In genomic region chr6:124810566-124811402, GRCm38 (mm10) we compare ENCODE assay signal across 7 mouse cellular contexts. TPM values are rescaled to one million over a fixed set of nuclear protein-coding genes. Genes with fewer than 3 reads are reported as not detected.
DNase-seq lines count a peak whose midpoint lies in the region; ATAC-seq and TF ChIP-seq lines count a peak whose summit lies in the region.
"Not testable (repeated sequence)": the region's sequence is repeated elsewhere in the genome, so short reads cannot be mapped to it uniquely, and the experiment has no call there.

No protein-coding gene starts in this region.

- peak; percentile 31 for DNase-seq in cerebellum, adult 8-10 months
- not testable (repeated sequence) for DNase-seq in kidney, postnatal 0 days (ENCODE audit: low spot score); stomach, postnatal 0 days (ENCODE audit: low spot score)

- H3K4me2 ChIP-seq in forebrain, embryonic 13.5 days: peak overlapping the region; percentile 95; the same call in 1 of the 2 replicates
- peak overlapping the region; percentile 98; the same call in 1 of the 2 replicates for H3K4me2 ChIP-seq in heart, embryonic 14.5 days (ENCODE audit: low read length)
- not testable (repeated sequence) for H3K4me2 ChIP-seq in kidney, postnatal 0 days (ENCODE audit: low read length); stomach, postnatal 0 days (replicated peaks; ENCODE audit: low read depth)
- H3K4me2 ChIP-seq in liver, embryonic 12.5 days: peak overlapping the region; percentile 93

- not testable (repeated sequence) for TF ChIP-seq CTCF in kidney, postnatal 0 days (IDR thresholded peaks at IDR 0.05; ENCODE audit: low read depth); stomach, postnatal 0 days (IDR thresholded peaks at IDR 0.05; ENCODE audit: low read depth)

- peaks cover 62% of the 10 kb centered on the region for H3K4me1 ChIP-seq in forebrain, embryonic 13.5 days
- peaks cover 27 to 57% of the 10 kb centered on the region in 2 experiments for H3K4me1 ChIP-seq in heart, embryonic 14.5 days (ENCODE audit: control insufficient read depth in 2 of 2, insufficient read depth in 2 of 2, low read length in 2 of 2)
- peaks cover 32% of the 10 kb centered on the region; the same call in 1 of the 2 replicates for H3K4me1 ChIP-seq in kidney, postnatal 0 days (replicated peaks; ENCODE audit: insufficient read depth, low read length)
- H3K4me1 ChIP-seq in liver, embryonic 12.5 days: peaks cover 85% of the 10 kb centered on the region
- H3K4me1 ChIP-seq in megakaryocyte, embryonic 14.5 days: peaks cover 86% of the 10 kb centered on the region
- not testable (repeated sequence) for H3K4me1 ChIP-seq in stomach, postnatal 0 days (replicated peaks; ENCODE audit: control insufficient read depth, insufficient read depth)

- H3K9me3 ChIP-seq in forebrain, embryonic 13.5 days (replicated peaks); heart, embryonic 14.5 days (ENCODE audit: control insufficient read depth, low read length); kidney, postnatal 0 days (replicated peaks; ENCODE audit: low read length); liver, embryonic 12.5 days (replicated peaks); megakaryocyte, embryonic 14.5 days; stomach, postnatal 0 days (ENCODE audit: control insufficient read depth, low read length): not testable (repeated sequence)

- not testable (repeated sequence) for H3K9ac ChIP-seq in forebrain, embryonic 13.5 days; heart, embryonic 14.5 days (ENCODE audit: low read length); stomach, postnatal 0 days (ENCODE audit: low read length)
- peak overlapping the region; percentile 72; the same call in 1 of the 2 replicates for H3K9ac ChIP-seq in kidney, postnatal 0 days (ENCODE audit: low read depth, low read length)
- peak overlapping the region; percentile 84; the same call in 1 of the 2 replicates for H3K9ac ChIP-seq in liver, embryonic 12.5 days

- H3K36me3 ChIP-seq in forebrain, embryonic 13.5 days (ENCODE audit: poor library complexity, severe bottlenecking): peaks cover 35% of the 10 kb centered on the region
- H3K36me3 ChIP-seq in heart, embryonic 14.5 days (ENCODE audit: control insufficient read depth, insufficient read depth, low read length): peaks cover 38% of the 10 kb centered on the region
- not testable (repeated sequence) for H3K36me3 ChIP-seq in kidney, postnatal 0 days (ENCODE audit: insufficient read depth, low read length)
- H3K36me3 ChIP-seq in liver, embryonic 12.5 days: peaks cover 41% of the 10 kb centered on the region
- H3K36me3 ChIP-seq in megakaryocyte, embryonic 14.5 days (replicated peaks; ENCODE audit: low read length): peaks cover 49% of the 10 kb centered on the region
- H3K36me3 ChIP-seq in stomach, postnatal 0 days (ENCODE audit: control insufficient read depth, insufficient read depth, low read length): peaks cover 16% of the 10 kb centered on the region

- H3K27ac ChIP-seq in forebrain, embryonic 13.5 days; kidney, postnatal 0 days: not testable (repeated sequence)
- peak overlapping the region in 1 of 2 experiments; percentile 96; a peak in 2 of 4 replicates for H3K27ac ChIP-seq in heart, embryonic 14.5 days (replicated peaks in 1 of 2; ENCODE audit: control insufficient read depth in 1 of 2, insufficient read depth in 1 of 2, low read depth in 2 of 2, low read length in 2 of 2)
- peak overlapping the region; percentile 95 for H3K27ac ChIP-seq in liver, embryonic 12.5 days
- H3K27ac ChIP-seq in stomach, postnatal 0 days (replicated peaks): peak overlapping the region; percentile 95; the same call in 1 of the 2 replicates

- H3K4me3 ChIP-seq in forebrain, embryonic 13.5 days; heart, embryonic 14.5 days (ENCODE audit: control insufficient read depth in 1 of 2, insufficient read depth in 1 of 2, low read depth in 1 of 2, low read length in 2 of 2); kidney, postnatal 0 days (replicated peaks; ENCODE audit: low read depth, low read length); stomach, postnatal 0 days (ENCODE audit: low read depth, low read length): not testable (repeated sequence)
- H3K4me3 ChIP-seq in liver, embryonic 12.5 days: peak overlapping the region; percentile 72; the same call in 1 of the 2 replicates
- peak overlapping the region; percentile 76 for H3K4me3 ChIP-seq in megakaryocyte, embryonic 14.5 days (replicated peaks)

- not testable (repeated sequence) for TF ChIP-seq EP300 in stomach, postnatal 0 days (optimal IDR thresholded peaks at IDR 0.05)

- WGBS in forebrain, embryonic 13.5 days: 81% methylated on average over 11 of the region's 11 CpGs
- WGBS in heart, embryonic 14.5 days: 72% methylated on average over 11 of the region's 11 CpGs
- WGBS in kidney, postnatal 0 days: 79% methylated on average over 10 of the region's 11 CpGs
- 76% methylated on average over 11 of the region's 11 CpGs for WGBS in liver, embryonic 12.5 days (ENCODE audit: insufficient replicate concordance)
- WGBS in stomach, postnatal 0 days: 86% methylated on average over 11 of the region's 11 CpGs

- not testable (repeated sequence) for H3K27me3 ChIP-seq in forebrain, embryonic 13.5 days; heart, embryonic 14.5 days (ENCODE audit: control insufficient read depth, insufficient read depth, low read length); kidney, postnatal 0 days (ENCODE audit: insufficient read depth, low read length); liver, embryonic 12.5 days (replicated peaks); megakaryocyte, embryonic 14.5 days (replicated peaks); stomach, postnatal 0 days (ENCODE audit: control insufficient read depth, insufficient read depth, low read length)

- not testable (repeated sequence) for ATAC-seq in forebrain, embryonic 13.5 days; heart, embryonic 14.5 days (ENCODE audit: insufficient number of reproducible peaks, insufficient read depth, low FRiP score, low read depth); kidney, postnatal 0 days (replicated peaks; ENCODE audit: low FRiP score, low read depth); liver, embryonic 12.5 days; stomach, postnatal 0 days (ENCODE audit: low FRiP score, low TSS enrichment)

RNA-seq across cellular contexts. Expression of gene Spsb2, which starts 2.3 kb away (rescaled TPM):
- 5.1 and 5.3 TPM in 2 replicates for polyA plus RNA-seq in forebrain, embryonic 13.5 days (2015; fragmentation: Nextera tagmentation; extraction: Ambion mirVana)
- polyA plus RNA-seq in heart, embryonic 14.5 days (2014; fragmentation: Nextera tagmentation; extraction: Ambion mirVana): 4.0 and 5.7 TPM in 2 replicates
- polyA plus RNA-seq in kidney, postnatal 0 days (2015; fragmentation: Nextera tagmentation; extraction: Ambion mirVana): 26.1 and 27.4 TPM in 2 replicates
- 9.9 and 10.8 TPM in 2 replicates for polyA plus RNA-seq in liver, embryonic 12.5 days (2016; fragmentation: Nextera tagmentation; extraction: Ambion mirVana)
- polyA plus RNA-seq in megakaryocyte, embryonic 14.5 days (2012; ENCODE audit: insufficient read depth, low replicate concordance): 42.5 and 52.2 TPM in 2 replicates
- polyA plus RNA-seq in stomach, postnatal 0 days (2015; fragmentation: Nextera tagmentation; extraction: Ambion mirVana): 18.8 and 18.9 TPM in 2 replicates

RNA-seq across cellular contexts. Expression of gene Tpi1, which starts 3.3 kb away (rescaled TPM):
- 467 and 491 TPM in 2 replicates for polyA plus RNA-seq in forebrain, embryonic 13.5 days (2015; fragmentation: Nextera tagmentation; extraction: Ambion mirVana)
- 1,486 and 1,545 TPM in 2 replicates for polyA plus RNA-seq in heart, embryonic 14.5 days (2014; fragmentation: Nextera tagmentation; extraction: Ambion mirVana)
- polyA plus RNA-seq in kidney, postnatal 0 days (2015; fragmentation: Nextera tagmentation; extraction: Ambion mirVana): 664 and 686 TPM in 2 replicates
- 630 and 674 TPM in 2 replicates for polyA plus RNA-seq in liver, embryonic 12.5 days (2016; fragmentation: Nextera tagmentation; extraction: Ambion mirVana)
- polyA plus RNA-seq in megakaryocyte, embryonic 14.5 days (2012; ENCODE audit: insufficient read depth, low replicate concordance): 74.5 and 552 TPM in 2 replicates
- 463 and 465 TPM in 2 replicates for polyA plus RNA-seq in stomach, postnatal 0 days (2015; fragmentation: Nextera tagmentation; extraction: Ambion mirVana)

RNA-seq across cellular contexts. Expression of gene Usp5, which starts 18.5 kb away (rescaled TPM):
- polyA plus RNA-seq in forebrain, embryonic 13.5 days (2015; fragmentation: Nextera tagmentation; extraction: Ambion mirVana): 178 and 203 TPM in 2 replicates
- 78.9 and 85.9 TPM in 2 replicates for polyA plus RNA-seq in heart, embryonic 14.5 days (2014; fragmentation: Nextera tagmentation; extraction: Ambion mirVana)
- 96.6 and 106 TPM in 2 replicates for polyA plus RNA-seq in kidney, postnatal 0 days (2015; fragmentation: Nextera tagmentation; extraction: Ambion mirVana)
- 87.5 and 94.1 TPM in 2 replicates for polyA plus RNA-seq in liver, embryonic 12.5 days (2016; fragmentation: Nextera tagmentation; extraction: Ambion mirVana)
- 35.1 and 61.7 TPM in 2 replicates for polyA plus RNA-seq in megakaryocyte, embryonic 14.5 days (2012; ENCODE audit: insufficient read depth, low replicate concordance)
- 60.3 and 61.8 TPM in 2 replicates for polyA plus RNA-seq in stomach, postnatal 0 days (2015; fragmentation: Nextera tagmentation; extraction: Ambion mirVana)

RNA-seq across cellular contexts. Expression of gene Cdca3, which starts 18.6 kb away (rescaled TPM):
- 207 and 217 TPM in 2 replicates for polyA plus RNA-seq in forebrain, embryonic 13.5 days (2015; fragmentation: Nextera tagmentation; extraction: Ambion mirVana)
- polyA plus RNA-seq in heart, embryonic 14.5 days (2014; fragmentation: Nextera tagmentation; extraction: Ambion mirVana): 126 and 139 TPM in 2 replicates
- polyA plus RNA-seq in kidney, postnatal 0 days (2015; fragmentation: Nextera tagmentation; extraction: Ambion mirVana): 85.1 and 91.2 TPM in 2 replicates
- 193 TPM in 2 replicates for polyA plus RNA-seq in liver, embryonic 12.5 days (2016; fragmentation: Nextera tagmentation; extraction: Ambion mirVana)
- 27.2 and 32.4 TPM in 2 replicates for polyA plus RNA-seq in megakaryocyte, embryonic 14.5 days (2012; ENCODE audit: insufficient read depth, low replicate concordance)
- polyA plus RNA-seq in stomach, postnatal 0 days (2015; fragmentation: Nextera tagmentation; extraction: Ambion mirVana): 43.3 and 52.8 TPM in 2 replicates

RNA-seq across cellular contexts. Expression of gene Gnb3, which starts 29.3 kb away (rescaled TPM):
- 0.46 and 0.74 TPM in 2 replicates for polyA plus RNA-seq in forebrain, embryonic 13.5 days (2015; fragmentation: Nextera tagmentation; extraction: Ambion mirVana)
- 6.7 and 7.5 TPM in 2 replicates for polyA plus RNA-seq in heart, embryonic 14.5 days (2014; fragmentation: Nextera tagmentation; extraction: Ambion mirVana)
- 0.98 and 1.2 TPM in 2 replicates for polyA plus RNA-seq in kidney, postnatal 0 days (2015; fragmentation: Nextera tagmentation; extraction: Ambion mirVana)
- polyA plus RNA-seq in liver, embryonic 12.5 days (2016; fragmentation: Nextera tagmentation; extraction: Ambion mirVana): 0.29 and 0.43 TPM in 2 replicates
- not detected in 2 replicates for polyA plus RNA-seq in megakaryocyte, embryonic 14.5 days (2012; ENCODE audit: insufficient read depth, low replicate concordance)
- 0.53 and 0.98 TPM in 2 replicates for polyA plus RNA-seq in stomach, postnatal 0 days (2015; fragmentation: Nextera tagmentation; extraction: Ambion mirVana)
